Mouse (Mus musculus) layer of hippocampus, adult 9-10 months (tissue): ENCODE results near the gene Acta1.

Experiments
- DNase-seq: peaks from one replicate; pipeline ENCODE4 v3.0.0; 2022; ENCODE audit warnings: low spot score

The Acta1 gene

GRCm38 (mm10) chr8:123883094-123883493, 11.5 kb downstream of the Acta1 start:
- DNase-seq: no peak

GRCm38 (mm10) chr8:123882412-123882811, 12.1 kb downstream of the Acta1 start:
- no peak for DNase-seq

- DNase-seq: no peak
Measured at GRCm38 (mm10) chr8:123880821-123881350, 13.7 kb downstream of the Acta1 start.

- no peak for DNase-seq
Measured at GRCm38 (mm10) chr8:123880271-123880670, 14.3 kb downstream of the Acta1 start.

- DNase-seq: no peak
Measured at GRCm38 (mm10) chr8:123877865-123878264, 16.7 kb downstream of the Acta1 start.

GRCm38 (mm10) chr8:123874324-123874723, 20.2 kb downstream of the Acta1 start:
- no peak for DNase-seq

- DNase-seq: no peak
Measured at GRCm38 (mm10) chr8:123873364-123873763, 21.2 kb downstream of the Acta1 start.

- DNase-seq: no peak
Measured at GRCm38 (mm10) chr8:123872048-123872447, 22.5 kb downstream of the Acta1 start.

GRCm38 (mm10) chr8:123866971-123867370, 27.6 kb downstream of the Acta1 start:
- DNase-seq: no peak

GRCm38 (mm10) chr8:123865786-123866185, 28.8 kb downstream of the Acta1 start:
- DNase-seq: no peak

GRCm38 (mm10) chr8:123860386-123860785, 34.2 kb downstream of the Acta1 start:
- DNase-seq: no peak

- no peak for DNase-seq
Measured at GRCm38 (mm10) chr8:123859648-123860259, 34.8 kb downstream of the Acta1 start, which contains the start of gene Ccsap. Gene Ccsap, minus strand, starts transcription at chr8:123860209.

GRCm38 (mm10) chr8:123858941-123859647, 35.5 kb downstream of the Acta1 start:
- peak; percentile 66 for DNase-seq

- no peak for DNase-seq
Measured at GRCm38 (mm10) chr8:123858574-123858940, 36.0 kb downstream of the Acta1 start.

- DNase-seq: no peak
Measured at GRCm38 (mm10) chr8:123857361-123857760, 37.2 kb downstream of the Acta1 start.

- DNase-seq: no peak
Measured at GRCm38 (mm10) chr8:123854733-123855475, 39.6 kb downstream of the Acta1 start.

- no peak for DNase-seq
Measured at GRCm38 (mm10) chr8:123854252-123854651, 40.3 kb downstream of the Acta1 start.

- no peak for DNase-seq
Measured at GRCm38 (mm10) chr8:123851590-123851989, 43.0 kb downstream of the Acta1 start.

- DNase-seq: no peak
Measured at GRCm38 (mm10) chr8:123849352-123849751, 45.2 kb downstream of the Acta1 start.

GRCm38 (mm10) chr8:123847546-123847945, 47.0 kb downstream of the Acta1 start:
- DNase-seq: no peak

GRCm38 (mm10) chr8:123846509-123846908, 48.0 kb downstream of the Acta1 start:
- DNase-seq: no peak

- no peak for DNase-seq
Measured at GRCm38 (mm10) chr8:123845991-123846390, 48.6 kb downstream of the Acta1 start.

GRCm38 (mm10) chr8:123845114-123845513, 49.4 kb downstream of the Acta1 start:
- no peak for DNase-seq
